Mouse (Mus musculus): ENCODE measurements around the gene Uvrag.

- TF ChIP-seq CTCF (IDR thresholded peaks at IDR 0.05; ENCODE audit: low read depth, low read length) (no peak), POLR2A (IDR thresholded peaks at IDR 0.05; ENCODE audit: extremely low read depth, insufficient read depth, low read length) (no peak)
Observed at GRCm38 (mm10) chr7:98938621-98939020, 202.3 kb downstream of the Uvrag start.
